Mouse (Mus musculus) lung, embryonic 15.5 days (tissue): ENCODE results near the gene Tab3. TPM values are rescaled to one million over a fixed set of nuclear protein-coding genes. Genes with fewer than 3 reads are reported as not detected.

Experiments
- ATAC-seq: fragments of 200-750 bp; cut with Nextera tagmentation; 2 replicates; pipeline ENCODE4 v1.8.0; 2017; ENCODE audit warnings: moderate number of reproducible peaks, borderline replicate concordance; ENCODE audit not compliant: low FRiP score, low TSS enrichment; ENCODE audit errors: extremely low read depth
- H3K27ac ChIP-seq: fragments of 300-500 bp; sonication (generic); 2 replicates; pipeline ENCODE4 v1.5.1; 2015; ENCODE audit warnings: moderate library complexity, mild to moderate bottlenecking, inconsistent platforms
- H3K27me3 ChIP-seq: fragments of 300-500 bp; sonication (generic); 2 replicates; pipeline ENCODE4 v1.6.1; 2015; ENCODE audit warnings: inconsistent platforms
- H3K36me3 ChIP-seq: fragments of 300-500 bp; sonication (generic); 2 replicates; pipeline ENCODE4 v1.6.1; 2015; ENCODE audit warnings: inconsistent platforms
- H3K4me1 ChIP-seq: fragments of 300-500 bp; sonication (generic); 2 replicates; pipeline ENCODE4 v1.6.1; 2015; ENCODE audit warnings: inconsistent platforms
- H3K4me2 ChIP-seq: fragments of 300-500 bp; sonication (generic); 2 replicates; pipeline ENCODE4 v1.6.1; 2015; ENCODE audit warnings: inconsistent platforms, mild to moderate bottlenecking, moderate library complexity
- H3K4me3 ChIP-seq: fragments of 300-500 bp; sonication (generic); 2 replicates; pipeline ENCODE4 v1.5.1; 2015; ENCODE audit warnings: mild to moderate bottlenecking, inconsistent platforms
- H3K9ac ChIP-seq: fragments of 300-500 bp; sonication (generic); 2 replicates; pipeline ENCODE4 v1.6.1; 2015; ENCODE audit warnings: inconsistent platforms
- H3K9me3 ChIP-seq: fragments of 300-500 bp; sonication (generic); 2 replicates; pipeline ENCODE4 v1.6.1; 2016; ENCODE audit warnings: inconsistent platforms
- WGBS: fragments of 180-500 bp; shearing (Covaris S2); methylation state at CpG from one replicate; pipeline ENCODE4 v1.1.7; 2015; 5-methylcytosine and 5-hydroxymethylcytosine counted together
- polyA plus RNA-seq: library from polyadenylated mRNA; unstranded; fragments of >200 nt; fragmentation: Nextera tagmentation; extraction: Ambion mirVana; gene quantifications from 2 replicates; pipeline ENCODE4 v1.2.1, GENCODE M21; 2015

The Tab3 gene
- 4.0 and 5.1 TPM in 2 replicates for polyA plus RNA-seq

DNA sequence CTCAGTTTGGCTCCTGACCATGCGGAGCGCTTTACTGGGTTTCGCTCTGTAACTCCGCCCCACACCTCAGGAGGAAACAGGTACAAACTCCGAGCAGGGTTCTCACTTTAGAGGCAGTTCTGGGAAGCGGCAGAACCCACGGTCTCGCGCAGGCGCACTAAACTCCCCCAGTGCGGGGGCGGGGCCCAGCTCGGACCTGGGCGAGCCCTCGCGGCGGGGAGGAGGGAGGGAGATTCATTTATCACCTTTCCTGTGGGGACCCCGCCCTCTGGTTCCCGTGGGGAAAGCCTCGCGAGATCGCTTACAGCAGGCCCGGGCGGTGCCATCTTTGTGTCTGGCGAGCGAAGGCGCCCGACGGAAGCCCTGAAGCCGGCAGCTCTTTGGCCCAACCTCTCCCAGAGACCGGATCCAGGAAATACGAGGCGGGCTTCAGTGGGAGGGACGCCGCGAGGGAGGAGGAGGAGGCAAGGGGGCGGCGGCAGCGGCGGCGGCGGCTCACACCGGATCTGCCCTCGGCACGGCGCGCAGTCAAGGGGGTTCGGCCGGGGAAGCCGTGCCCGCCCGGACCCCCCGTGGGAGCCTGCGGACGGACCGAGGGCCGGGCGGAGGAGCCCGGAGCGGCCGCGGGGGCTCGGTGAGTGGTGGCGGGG is at the start of gene Tab3:
TSS of gene Tab3 (plus strand) at position 491 of the 650 bp plus-strand sequence.
- ATAC-seq: peak; percentile 98
- H3K27me3 ChIP-seq: no peaks in the 10 kb centered on the region
- H3K4me1 ChIP-seq: no peaks in the 10 kb centered on the region
- peak within 1 kb of the TSS; percentile 65 for H3K9ac ChIP-seq
- no peaks in the 10 kb centered on the region for H3K9me3 ChIP-seq
- H3K36me3 ChIP-seq: no peaks in the 10 kb centered on the region
- WGBS: 20% methylated on average over 52 of the region's 64 CpGs
- peak within 1 kb of the TSS; percentile 65 for H3K4me3 ChIP-seq
- peak within 1 kb of the TSS; percentile 53 for H3K4me2 ChIP-seq
- H3K27ac ChIP-seq: peak within 1 kb of the TSS; percentile 42

DNA sequence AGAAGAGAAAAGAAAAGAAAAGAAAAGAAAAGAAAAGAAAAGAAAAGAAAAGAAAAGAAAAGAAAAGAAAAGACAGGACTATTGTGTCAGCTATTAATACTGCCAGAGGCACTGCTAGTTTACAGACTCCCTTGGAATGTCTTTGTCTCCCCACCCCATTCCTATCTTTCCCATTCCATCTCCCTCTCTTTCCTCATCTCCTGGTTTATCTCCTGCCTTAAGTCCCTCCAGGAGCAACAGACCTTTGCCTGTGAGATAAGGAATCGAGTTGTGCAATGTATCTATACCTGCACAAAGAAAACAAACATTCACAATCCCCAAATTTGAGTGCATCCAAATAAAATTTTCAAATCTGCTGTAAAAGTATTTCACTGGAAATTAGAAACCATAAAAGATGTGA is 48.3 kb upstream of the Tab3 start:
- no peak for ATAC-seq
- Histone ChIP-seq H3K4me1 (no peaks in the 10 kb centered on the region), H3K4me3 (no peak overlapping the region), H3K27ac (no peak overlapping the region), H3K27me3 (no peaks in the 10 kb centered on the region), H3K36me3 (no peaks in the 10 kb centered on the region), H3K4me2 (no peak overlapping the region), H3K9me3 (no peaks in the 10 kb centered on the region), H3K9ac (no peak overlapping the region)
- 11% methylated on average over 1 of the region's 1 CpGs for WGBS

GRCm38 (mm10) chrX:85526263-85527019 is 47.4 kb upstream of the Tab3 start:
- Histone ChIP-seq H3K9me3 (no peaks in the 10 kb centered on the region), H3K4me3 (no peak overlapping the region), H3K27ac (no peak overlapping the region), H3K9ac (no peak overlapping the region), H3K4me1 (no peaks in the 10 kb centered on the region), H3K27me3 (no peaks in the 10 kb centered on the region), H3K36me3 (no peaks in the 10 kb centered on the region), H3K4me2 (no peak overlapping the region)
- WGBS: 53% methylated on average over 5 of the region's 5 CpGs
- ATAC-seq: no peak

DNA sequence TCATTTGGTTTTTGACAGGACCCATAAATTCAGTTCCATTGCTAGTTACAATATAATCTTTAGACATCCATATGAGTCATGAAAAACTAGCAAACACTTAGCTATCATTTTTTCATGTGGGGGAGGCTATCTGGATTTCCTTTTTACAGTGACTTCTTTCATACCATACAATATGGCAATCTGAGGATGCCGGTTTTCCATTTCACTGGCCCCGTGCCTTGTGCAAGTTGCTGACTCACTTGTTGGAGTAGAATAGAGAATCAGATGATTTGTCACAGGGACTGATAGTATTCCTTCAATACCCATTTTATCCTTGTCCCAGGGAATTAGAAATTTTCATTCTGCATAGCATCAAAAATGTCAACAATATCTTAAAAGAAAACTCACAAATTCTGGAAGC is 14.9 kb upstream of the Tab3 start:
- Histone ChIP-seq H3K27me3 (no peaks in the 10 kb centered on the region), H3K36me3 (no peaks in the 10 kb centered on the region), H3K9ac (no peak overlapping the region), H3K27ac (no peak overlapping the region), H3K4me1 (no peaks in the 10 kb centered on the region), H3K4me2 (no peak overlapping the region), H3K9me3 (no peaks in the 10 kb centered on the region), H3K4me3 (no peak overlapping the region)
- WGBS: 93% methylated on average over 2 of the region's 2 CpGs
- no peak for ATAC-seq

GRCm38 (mm10) chrX:85566256-85566655 is 7.6 kb upstream of the Tab3 start:
- no peak for ATAC-seq
- Histone ChIP-seq H3K4me3 (no peak overlapping the region), H3K27me3 (no peaks in the 10 kb centered on the region), H3K27ac (no peak overlapping the region), H3K9me3 (no peaks in the 10 kb centered on the region), H3K9ac (no peak overlapping the region), H3K36me3 (no peaks in the 10 kb centered on the region), H3K4me1 (no peaks in the 10 kb centered on the region), H3K4me2 (no peak overlapping the region)
- 73% methylated on average over 4 of the region's 4 CpGs for WGBS

DNA sequence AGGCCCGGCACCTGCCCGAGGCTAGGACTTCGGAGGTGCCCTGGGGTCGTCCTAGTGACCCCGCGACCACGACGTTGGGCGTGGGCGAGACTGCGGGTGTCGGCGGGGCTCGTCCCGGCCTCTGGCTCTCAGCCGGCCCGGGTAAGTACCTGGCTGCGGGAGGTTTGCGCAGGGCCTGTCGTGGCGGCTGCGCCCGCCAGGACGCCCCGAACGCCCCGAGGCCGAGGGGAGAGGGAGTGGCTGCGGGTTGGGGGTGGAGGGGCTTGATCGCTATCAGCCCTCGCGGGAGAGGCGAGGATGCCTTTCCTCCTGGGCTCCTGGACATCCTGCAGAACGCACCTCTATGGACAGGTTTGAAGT is 340 bp downstream of the Tab3 start:
- 7% methylated on average over 29 of the region's 34 CpGs for whole genome bisulfite sequencing
- Histone ChIP-seq H3K9me3 (no peaks in the 10 kb centered on the region), H3K4me1 (no peaks in the 10 kb centered on the region), H3K27ac (peak overlapping the region; percentile 42), H3K4me2 (peak overlapping the region; percentile 53), H3K9ac (peak overlapping the region; percentile 65), H3K4me3 (peak overlapping the region; percentile 65), H3K36me3 (no peaks in the 10 kb centered on the region), H3K27me3 (no peaks in the 10 kb centered on the region)
- ATAC-seq: peak; percentile 64

GRCm38 (mm10) chrX:85576310-85576709 is 2.5 kb downstream of the Tab3 start:
- Histone ChIP-seq H3K36me3 (no peaks in the 10 kb centered on the region), H3K9me3 (no peaks in the 10 kb centered on the region), H3K9ac (no peak overlapping the region), H3K4me2 (no peak overlapping the region), H3K4me3 (no peak overlapping the region), H3K4me1 (no peaks in the 10 kb centered on the region), H3K27me3 (no peaks in the 10 kb centered on the region), H3K27ac (no peak overlapping the region)
- WGBS: 52% methylated on average over 6 of the region's 6 CpGs
- ATAC-seq: no peak

DNA sequence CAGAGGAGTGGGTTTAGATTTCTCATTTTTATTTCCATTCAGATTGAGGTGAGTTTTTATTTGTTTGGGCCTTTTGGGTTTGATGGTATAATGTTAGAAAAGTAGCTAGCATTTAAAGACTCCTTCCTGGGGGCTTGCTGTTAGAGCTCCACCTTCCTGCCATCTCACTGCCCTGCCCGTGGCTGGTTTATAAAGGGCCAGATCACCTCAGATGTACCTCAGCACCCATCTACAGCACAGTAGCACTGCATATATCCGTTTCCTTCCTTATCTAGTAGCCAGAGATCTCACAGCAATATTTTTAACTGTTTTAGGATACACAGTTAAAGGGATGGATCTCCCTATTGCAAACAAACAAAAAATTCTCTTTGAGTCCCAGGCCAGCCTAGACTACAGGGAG is 6.9 kb downstream of the Tab3 start:
- no peak for ATAC-seq
- WGBS: 49% methylated on average over 2 of the region's 2 CpGs
- no peak overlapping the region for H3K4me2 ChIP-seq
- no peaks in the 10 kb centered on the region for H3K27me3 ChIP-seq
- no peak overlapping the region for H3K4me3 ChIP-seq
- no peak overlapping the region for H3K9ac ChIP-seq
- no peaks in the 10 kb centered on the region for H3K9me3 ChIP-seq
- no peak overlapping the region for H3K27ac ChIP-seq
- no peaks in the 10 kb centered on the region for H3K36me3 ChIP-seq
- no peaks in the 10 kb centered on the region for H3K4me1 ChIP-seq

GRCm38 (mm10) chrX:85582517-85582916 is 8.7 kb downstream of the Tab3 start:
- Histone ChIP-seq H3K36me3 (no peaks in the 10 kb centered on the region), H3K4me3 (no peak overlapping the region), H3K9ac (no peak overlapping the region), H3K27ac (no peak overlapping the region), H3K4me2 (no peak overlapping the region), H3K27me3 (no peaks in the 10 kb centered on the region), H3K9me3 (no peaks in the 10 kb centered on the region), H3K4me1 (no peaks in the 10 kb centered on the region)
- no peak for ATAC-seq
- 60% methylated on average over 1 of the region's 1 CpGs for WGBS

GRCm38 (mm10) chrX:85585575-85585974 is 11.8 kb downstream of the Tab3 start:
- Histone ChIP-seq H3K4me3 (no peak overlapping the region), H3K4me2 (no peak overlapping the region), H3K27me3 (no peaks in the 10 kb centered on the region), H3K9ac (no peak overlapping the region), H3K36me3 (no peaks in the 10 kb centered on the region), H3K4me1 (no peaks in the 10 kb centered on the region), H3K9me3 (no peaks in the 10 kb centered on the region), H3K27ac (no peak overlapping the region)
- ATAC-seq: no peak

DNA sequence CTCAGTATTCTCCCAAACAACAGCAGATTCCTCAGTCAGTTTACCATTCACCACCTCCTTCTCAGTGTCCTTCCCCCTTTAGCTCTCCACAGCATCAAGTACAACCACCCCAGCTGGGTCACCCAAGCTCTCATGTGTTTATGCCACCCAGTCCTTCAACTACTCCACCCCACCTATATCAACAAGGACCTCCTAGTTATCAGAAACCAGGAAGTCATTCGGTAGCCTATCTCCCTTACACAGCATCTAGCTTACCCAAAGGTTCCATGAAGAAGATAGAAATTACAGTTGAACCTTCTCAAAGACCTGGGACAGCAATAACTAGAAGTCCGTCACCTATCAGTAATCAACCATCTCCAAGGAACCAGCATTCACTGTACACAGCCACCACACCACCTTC is 40.9 kb downstream of the Tab3 start:
- no peak overlapping the region for H3K27ac ChIP-seq
- H3K9me3 ChIP-seq: no peaks in the 10 kb centered on the region
- no peak overlapping the region for H3K9ac ChIP-seq
- H3K4me3 ChIP-seq: no peak overlapping the region
- no peak; the same call in 1 of the 2 replicates for ATAC-seq
- WGBS: 90% methylated on average over 2 of the region's 2 CpGs
- H3K27me3 ChIP-seq: no peaks in the 10 kb centered on the region
- no peaks in the 10 kb centered on the region for H3K36me3 ChIP-seq
- no peak overlapping the region for H3K4me2 ChIP-seq
- no peaks in the 10 kb centered on the region for H3K4me1 ChIP-seq

GRCm38 (mm10) chrX:85646204-85646777 is 72.5 kb downstream of the Tab3 start:
- Histone ChIP-seq H3K4me2 (no peak overlapping the region), H3K4me1 (no peaks in the 10 kb centered on the region), H3K4me3 (no peak overlapping the region), H3K9me3 (no peaks in the 10 kb centered on the region), H3K27me3 (no peaks in the 10 kb centered on the region), H3K27ac (no peak overlapping the region), H3K9ac (no peak overlapping the region), H3K36me3 (no peaks in the 10 kb centered on the region)
- no peak for ATAC-seq
- WGBS: 34% methylated on average over 8 of the region's 8 CpGs
